Mouse (Mus musculus): ENCODE data around the gene Zfp217. TPM values are rescaled to one million over a fixed set of nuclear protein-coding genes. Genes with fewer than 3 reads are reported as not detected.

Zfp217 gene
- polyA plus RNA-seq, 1 experiment from 2014 or later: 4.0 TPM

GRCm38 (mm10) chr2:170157280-170158200, 9.6 kb upstream of the Zfp217 start:
- Histone ChIP-seq H3K4me1 (replicated peaks; ENCODE audit: insufficient read depth, low read length) (peaks cover 4% of the 10 kb centered on the region; the same call in 1 of the 2 replicates), H3K9me3 (replicated peaks; ENCODE audit: low read length) (no peaks in the 10 kb centered on the region), H3K4me2 (ENCODE audit: low read length) (0 out of 2 replicates have a peak overlapping the region, but pooled peaks have one; percentile 10), H3K27me3 (ENCODE audit: insufficient read depth, low read length) (no peaks in the 10 kb centered on the region), H3K27ac (no peak overlapping the region), H3K4me3 (replicated peaks; ENCODE audit: low read depth, low read length) (no peak overlapping the region), H3K9ac (ENCODE audit: low read depth, low read length) (no peak overlapping the region), H3K36me3 (ENCODE audit: insufficient read depth, low read length) (no peaks in the 10 kb centered on the region)
- no peak for TF ChIP-seq CTCF (IDR thresholded peaks at IDR 0.05; ENCODE audit: low read depth)
- ATAC-seq (replicated peaks; ENCODE audit: low FRiP score, low read depth): no peak
- WGBS: 44% methylated on average over 11 of the region's 11 CpGs
- DNase-seq (ENCODE audit: low spot score): no peak

GRCm38 (mm10) chr2:170155089-170155740, 7.3 kb upstream of the Zfp217 start:
- ATAC-seq (replicated peaks; ENCODE audit: low FRiP score, low read depth): no peak
- H3K9ac ChIP-seq (ENCODE audit: low read depth, low read length): peak overlapping the region; percentile 18; the same call in 1 of the 2 replicates

GRCm38 (mm10) chr2:170154738-170155088, 6.8 kb upstream of the Zfp217 start:
- peak overlapping the region; percentile 18; the same call in 1 of the 2 replicates for H3K9ac ChIP-seq (ENCODE audit: low read depth, low read length)
- no peaks in the 10 kb centered on the region for H3K36me3 ChIP-seq (ENCODE audit: insufficient read depth, low read length)
- H3K27ac ChIP-seq: peak overlapping the region; percentile 57; the same call in 1 of the 2 replicates
- 12% methylated on average over 5 of the region's 5 CpGs for WGBS
- peak overlapping the region; percentile 27 for H3K4me3 ChIP-seq (replicated peaks; ENCODE audit: low read depth, low read length)
- TF ChIP-seq CTCF (IDR thresholded peaks at IDR 0.05; ENCODE audit: low read depth): no peak
- peak overlapping the region; percentile 80 for H3K4me2 ChIP-seq (ENCODE audit: low read length)
- DNase-seq (ENCODE audit: low spot score) (no peak), ATAC-seq (replicated peaks; ENCODE audit: low FRiP score, low read depth) (no peak)
- H3K27me3 ChIP-seq (ENCODE audit: insufficient read depth, low read length): no peaks in the 10 kb centered on the region
- no peaks in the 10 kb centered on the region for H3K9me3 ChIP-seq (replicated peaks; ENCODE audit: low read length)
- H3K4me1 ChIP-seq (replicated peaks; ENCODE audit: insufficient read depth, low read length): peaks cover 4% of the 10 kb centered on the region; the same call in 1 of the 2 replicates

More at GRCm38 (mm10) chr2:170155089-170155740, 7.3 kb upstream of the Zfp217 start:
- H3K9me3 ChIP-seq (replicated peaks; ENCODE audit: low read length): no peaks in the 10 kb centered on the region
- peak overlapping the region; percentile 57; the same call in 1 of the 2 replicates for H3K27ac ChIP-seq
- TF ChIP-seq CTCF (IDR thresholded peaks at IDR 0.05; ENCODE audit: low read depth): peak; percentile 53
- H3K27me3 ChIP-seq (ENCODE audit: insufficient read depth, low read length): no peaks in the 10 kb centered on the region
- DNase-seq (ENCODE audit: low spot score): peak; percentile 91
- 8% methylated on average over 18 of the region's 18 CpGs for WGBS
- no peaks in the 10 kb centered on the region for H3K36me3 ChIP-seq (ENCODE audit: insufficient read depth, low read length)
- H3K4me3 ChIP-seq (replicated peaks; ENCODE audit: low read depth, low read length): peak overlapping the region; percentile 27
- peak overlapping the region; percentile 80 for H3K4me2 ChIP-seq (ENCODE audit: low read length)
- H3K4me1 ChIP-seq (replicated peaks; ENCODE audit: insufficient read depth, low read length): peaks cover 4% of the 10 kb centered on the region; the same call in 1 of the 2 replicates

- Histone ChIP-seq H3K4me3 (replicated peaks; ENCODE audit: low read depth, low read length) (peak overlapping the region; percentile 27; the same call in 1 of the 2 replicates), H3K4me2 (ENCODE audit: low read length) (peak overlapping the region; percentile 80), H3K4me1 (replicated peaks; ENCODE audit: insufficient read depth, low read length) (peaks cover 4% of the 10 kb centered on the region; the same call in 1 of the 2 replicates), H3K36me3 (ENCODE audit: insufficient read depth, low read length) (no peaks in the 10 kb centered on the region), H3K9me3 (replicated peaks; ENCODE audit: low read length) (no peaks in the 10 kb centered on the region), H3K9ac (ENCODE audit: low read depth, low read length) (no peak overlapping the region), H3K27me3 (ENCODE audit: insufficient read depth, low read length) (no peaks in the 10 kb centered on the region), H3K27ac (peak overlapping the region; percentile 57; the same call in 1 of the 2 replicates)
- ATAC-seq (replicated peaks; ENCODE audit: low FRiP score, low read depth) (no peak), DNase-seq (ENCODE audit: low spot score) (no peak)
- no peak for TF ChIP-seq CTCF (IDR thresholded peaks at IDR 0.05; ENCODE audit: low read depth)
- 23% methylated on average over 6 of the region's 6 CpGs for WGBS
Observed at GRCm38 (mm10) chr2:170154301-170154721, 6.4 kb upstream of the Zfp217 start.

GRCm38 (mm10) chr2:170153421-170154271, 5.7 kb upstream of the Zfp217 start:
- 0 out of 2 replicates have a peak overlapping the region, but pooled peaks have one; percentile 50 for H3K27ac ChIP-seq
- WGBS: 4% methylated on average over 37 of the region's 37 CpGs

More at GRCm38 (mm10) chr2:170153421-170154271, 5.7 kb upstream of the Zfp217 start:
- no peaks in the 10 kb centered on the region for H3K9me3 ChIP-seq (replicated peaks; ENCODE audit: low read length)
- ATAC-seq (replicated peaks; ENCODE audit: low FRiP score, low read depth) (0 out of 2 replicates have a peak, but pooled peaks have one; percentile 45), DNase-seq (ENCODE audit: low spot score) (peak; percentile 46)
- no peak for TF ChIP-seq CTCF (IDR thresholded peaks at IDR 0.05; ENCODE audit: low read depth)
- H3K4me2 ChIP-seq (ENCODE audit: low read length): peak overlapping the region; percentile 80
- peak overlapping the region; percentile 62 for H3K9ac ChIP-seq (ENCODE audit: low read depth, low read length)
- H3K36me3 ChIP-seq (ENCODE audit: insufficient read depth, low read length): no peaks in the 10 kb centered on the region
- H3K4me3 ChIP-seq (replicated peaks; ENCODE audit: low read depth, low read length): peak overlapping the region; percentile 46
- H3K4me1 ChIP-seq (replicated peaks; ENCODE audit: insufficient read depth, low read length): peaks cover 4% of the 10 kb centered on the region; the same call in 1 of the 2 replicates
- H3K27me3 ChIP-seq (ENCODE audit: insufficient read depth, low read length): no peaks in the 10 kb centered on the region

Data from kidney, postnatal 0 days (tissue).